Mouse (Mus musculus) G1E (cell line): ENCODE results near the gene Cmpk2.

ENCODE experiments used
- CTCF ChIP-seq: IDR thresholded peaks from 2 replicates; pipeline ENCODE4 v1.5.1; 2012; ENCODE audit warnings: low read depth, low read length, inconsistent platforms, mixed read lengths
- POLR2AphosphoS5 ChIP-seq: IDR thresholded peaks from 2 replicates; pipeline ENCODE4 v1.6.1; 2012; ENCODE audit warnings: low read depth, low read length, inconsistent platforms; ENCODE audit not compliant: insufficient replicate concordance
- TAL1 ChIP-seq: conservative IDR thresholded peaks from 2 replicates; pipeline ENCODE4 v1.6.1; 2012; ENCODE audit warnings: low read depth, low read length, inconsistent platforms, mixed read lengths

DNA sequence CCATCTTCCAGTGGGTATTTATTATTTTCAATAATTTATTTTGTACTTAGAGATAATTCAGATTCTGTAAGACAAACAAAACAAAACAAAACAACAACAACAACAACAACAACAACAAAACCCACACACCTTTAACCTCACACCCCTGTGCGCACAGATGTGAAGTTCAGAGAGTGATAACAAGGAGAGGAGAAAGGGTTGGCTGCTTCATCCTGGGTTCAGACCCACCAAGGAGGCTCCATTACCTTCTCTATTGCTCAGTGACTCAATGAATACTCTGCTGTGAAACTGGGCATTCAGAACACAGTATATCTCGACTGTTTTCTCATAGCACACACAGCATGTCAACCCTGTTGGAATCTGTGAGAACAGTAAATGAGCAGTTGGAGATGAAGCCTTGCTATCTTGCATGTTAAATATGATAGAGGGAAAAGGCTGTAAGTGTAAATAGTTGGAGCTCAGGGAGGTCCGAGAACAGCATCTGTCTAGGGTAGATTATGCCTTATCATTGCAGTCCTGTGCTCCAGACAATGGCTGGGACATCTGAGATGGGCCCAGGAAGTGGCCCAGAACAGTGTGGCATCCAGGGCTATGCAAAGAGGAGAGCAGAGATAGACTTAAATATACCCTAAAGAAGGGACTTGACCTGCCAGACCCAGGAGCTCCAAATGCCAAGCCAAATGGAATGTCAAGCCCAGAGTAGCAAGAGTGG, 3.9 kb downstream of the Cmpk2 start:
- TF ChIP-seq CTCF (no peak), TAL1 (no peak), POLR2AphosphoS5 (no peak)
